Mouse (Mus musculus): Measurements from ENCODE around the gene Asb8.

DNA sequence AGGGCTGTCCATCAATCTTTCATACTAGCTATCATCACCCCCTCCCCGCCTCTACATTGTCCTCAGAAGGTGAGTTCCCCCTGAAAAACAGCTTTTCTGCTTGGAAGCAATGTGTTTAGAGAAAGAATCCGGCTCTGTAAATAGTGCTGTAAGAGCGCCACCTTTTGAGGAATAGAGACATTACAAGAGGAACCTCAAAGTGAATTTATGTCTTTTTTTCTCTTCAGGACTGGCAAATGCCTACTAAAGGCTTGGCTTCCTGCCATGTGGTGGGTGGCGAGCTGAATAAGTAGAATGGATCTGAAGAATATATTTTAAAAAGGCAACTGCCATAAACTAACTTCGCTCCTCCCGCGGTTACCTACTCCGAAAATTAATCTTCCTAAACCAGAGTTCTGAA, 8.4 kb upstream of the Asb8 start:
- TF ChIP-seq CTCF (IDR thresholded peaks at IDR 0.05; ENCODE audit: extremely low read depth, insufficient read depth, insufficient read length, insufficient replicate concordance), result no peak
- TF ChIP-seq POLR2A (IDR thresholded peaks at IDR 0.05; ENCODE audit: low read depth, low read length), result no peak

Data from spleen, adult 2 months (tissue).